15 mouse cellular contexts compared by ENCODE assay signal in genomic region chr4:154511767-154512166, GRCm38 (mm10).
DNase-seq lines count a peak whose midpoint lies in the region; ATAC-seq lines count a peak whose summit lies in the region.
"Had no signal": no experiment of that assay in that cellular context is flagged by ENCODE, and none has a peak within 500 bp of the region (broad histone marks: within the 10 kb centered on the region; RNA-seq: fewer than 3 reads in every experiment).

No protein-coding gene starts in this region.

- no peaks in the 10 kb centered on the region for H3K36me3 ChIP-seq in heart, embryonic 13.5 days
- no peaks in the 10 kb centered on the region for H3K36me3 ChIP-seq in embryonic facial prominence, embryonic 11.5 days (replicated peaks; ENCODE audit: control insufficient read depth, insufficient read depth, low read depth, low read length)
- no peaks in the 10 kb centered on the region for H3K36me3 ChIP-seq in forebrain, embryonic 13.5 days (ENCODE audit: poor library complexity, severe bottlenecking)
- no peaks in the 10 kb centered on the region for H3K36me3 ChIP-seq in stomach, embryonic 16.5 days (ENCODE audit: control insufficient read depth, insufficient read depth, low read length)
- H3K36me3 ChIP-seq: heart, embryonic 15.5 days; hindbrain, embryonic 12.5 days; limb, embryonic 13.5 days; liver, embryonic 13.5 days; midbrain, embryonic 12.5 days; neural tube, embryonic 12.5 days had no signal

- DNase-seq in heart, postnatal 4 days = no peak
- DNase-seq in embryonic facial prominence, embryonic 11.5 days (ENCODE audit: low spot score) = peak; percentile 63
- DNase-seq in right cerebral cortex, postnatal 14 days = no peak
- DNase-seq: cerebellum, adult 9-10 months; liver, embryonic 13.5 days; spleen, adult 18-20 months had no signal

- no peak overlapping the region for H3K4me3 ChIP-seq in heart, embryonic 13.5 days
- no peak overlapping the region for H3K4me3 ChIP-seq in embryonic facial prominence, embryonic 11.5 days (ENCODE audit: low read depth, low read length)
- H3K4me3 ChIP-seq in forebrain, embryonic 13.5 days = no peak overlapping the region
- no peak overlapping the region for H3K4me3 ChIP-seq in stomach, embryonic 16.5 days (replicated peaks; ENCODE audit: low read length)
- H3K4me3 ChIP-seq: heart, embryonic 15.5 days; hindbrain, embryonic 12.5 days; limb, embryonic 13.5 days; liver, embryonic 13.5 days; midbrain, embryonic 12.5 days; neural tube, embryonic 12.5 days had no signal

- H3K4me2 ChIP-seq in heart, embryonic 13.5 days = no peak overlapping the region
- H3K4me2 ChIP-seq in embryonic facial prominence, embryonic 11.5 days (ENCODE audit: low read depth, low read length) = no peak overlapping the region
- no peak overlapping the region for H3K4me2 ChIP-seq in forebrain, embryonic 13.5 days
- no peak overlapping the region for H3K4me2 ChIP-seq in stomach, embryonic 16.5 days (ENCODE audit: low read depth, low read length)
- H3K4me2 ChIP-seq: heart, embryonic 15.5 days; hindbrain, embryonic 12.5 days; limb, embryonic 13.5 days; liver, embryonic 13.5 days; midbrain, embryonic 12.5 days; neural tube, embryonic 12.5 days had no signal

- H3K27ac ChIP-seq in heart, embryonic 13.5 days (replicated peaks) = peak overlapping the region; percentile 40; the same call in 1 of the 2 replicates
- H3K27ac ChIP-seq in embryonic facial prominence, embryonic 11.5 days (replicated peaks; ENCODE audit: low read depth, low read length) = no peak overlapping the region; the same call in 1 of the 2 replicates
- H3K27ac ChIP-seq in forebrain, embryonic 13.5 days = peak overlapping the region; percentile 64
- H3K27ac ChIP-seq in stomach, embryonic 16.5 days (ENCODE audit: low read length) = peak overlapping the region; percentile 64
- H3K27ac ChIP-seq: limb, embryonic 13.5 days; liver, embryonic 13.5 days; midbrain, embryonic 12.5 days; neural tube, embryonic 12.5 days had no signal

- peaks cover 42% of the 10 kb centered on the region for H3K27me3 ChIP-seq in heart, embryonic 13.5 days (replicated peaks)
- no peaks in the 10 kb centered on the region for H3K27me3 ChIP-seq in embryonic facial prominence, embryonic 11.5 days (ENCODE audit: control insufficient read depth, insufficient read depth, low read length)
- peaks cover 19% of the 10 kb centered on the region for H3K27me3 ChIP-seq in forebrain, embryonic 13.5 days
- H3K27me3 ChIP-seq in stomach, embryonic 16.5 days (ENCODE audit: control insufficient read depth, insufficient read depth, low read length) = no peaks in the 10 kb centered on the region
- H3K27me3 ChIP-seq: limb, embryonic 13.5 days had no signal

- WGBS in heart, embryonic 13.5 days = 52% methylated on average over 4 of the region's 4 CpGs
- WGBS in embryonic facial prominence, embryonic 11.5 days = 30% methylated on average over 4 of the region's 4 CpGs
- 13% methylated on average over 4 of the region's 4 CpGs for WGBS in forebrain, embryonic 13.5 days
- WGBS in stomach, embryonic 16.5 days = 47% methylated on average over 4 of the region's 4 CpGs

- ATAC-seq in heart, embryonic 13.5 days (ENCODE audit: extremely low read depth, insufficient number of reproducible peaks, low FRiP score, low TSS enrichment) = no peak
- ATAC-seq in embryonic facial prominence, embryonic 11.5 days (replicated peaks; ENCODE audit: insufficient number of reproducible peaks, low FRiP score, low TSS enrichment, low read depth) = no peak
- ATAC-seq in forebrain, embryonic 13.5 days = no peak
- 0 out of 2 replicates have a peak, but pooled peaks have one; percentile 41 for ATAC-seq in stomach, embryonic 16.5 days (ENCODE audit: insufficient read depth, low FRiP score)
- ATAC-seq in erythroid progenitor cell, adult 5-6 weeks (replicated peaks; ENCODE audit: low FRiP score, poor library complexity, severe bottlenecking) = no peak

- H3K9ac ChIP-seq in heart, embryonic 13.5 days = no peak overlapping the region
- no peak overlapping the region for H3K9ac ChIP-seq in embryonic facial prominence, embryonic 11.5 days (replicated peaks; ENCODE audit: low read length)
- no peak overlapping the region for H3K9ac ChIP-seq in forebrain, embryonic 13.5 days
- no peak overlapping the region for H3K9ac ChIP-seq in stomach, embryonic 16.5 days (ENCODE audit: low read length)
- H3K9ac ChIP-seq: heart, embryonic 15.5 days; hindbrain, embryonic 12.5 days; liver, embryonic 13.5 days; midbrain, embryonic 12.5 days; neural tube, embryonic 12.5 days had no signal

- H3K9me3 ChIP-seq in heart, embryonic 13.5 days = no peaks in the 10 kb centered on the region
- no peaks in the 10 kb centered on the region for H3K9me3 ChIP-seq in embryonic facial prominence, embryonic 11.5 days (replicated peaks; ENCODE audit: control insufficient read depth, low read length)
- H3K9me3 ChIP-seq in forebrain, embryonic 13.5 days (replicated peaks) = no peaks in the 10 kb centered on the region
- H3K9me3 ChIP-seq in stomach, embryonic 16.5 days (replicated peaks; ENCODE audit: control insufficient read depth, low read length) = no peaks in the 10 kb centered on the region
- H3K9me3 ChIP-seq: heart, embryonic 15.5 days; hindbrain, embryonic 12.5 days; limb, embryonic 13.5 days; liver, embryonic 13.5 days; midbrain, embryonic 12.5 days; neural tube, embryonic 12.5 days had no signal

- H3K4me1 ChIP-seq in heart, embryonic 13.5 days = peaks cover 77% of the 10 kb centered on the region
- H3K4me1 ChIP-seq in embryonic facial prominence, embryonic 11.5 days (ENCODE audit: control insufficient read depth, insufficient read depth, low read length) = peaks cover 12% of the 10 kb centered on the region
- peaks cover 89% of the 10 kb centered on the region for H3K4me1 ChIP-seq in forebrain, embryonic 13.5 days
- H3K4me1 ChIP-seq in stomach, embryonic 16.5 days (ENCODE audit: control insufficient read depth, insufficient read depth, low read length) = peaks cover 33% of the 10 kb centered on the region
